Mouse (Mus musculus) midbrain, postnatal 0 days (tissue): Measurements from ENCODE around the gene 9230112D13Rik. TPM values are rescaled to one million over a fixed set of nuclear protein-coding genes. Genes with fewer than 3 reads are reported as not detected.
A peak's percentile ranks its signal among the peaks of the same experiment; 100 is the strongest.

Source experiments
- ATAC-seq: fragments of 200-750 bp; cut with Nextera tagmentation; 2 replicates; pipeline ENCODE4 v1.8.0; 2017; ENCODE audit warnings: moderate number of reproducible peaks, mild to moderate bottlenecking, moderate TSS enrichment, moderate library complexity; ENCODE audit not compliant: low FRiP score
- DNase-seq: peaks from one replicate; pipeline ENCODE4 v3.0.0-alpha.2; 2015; ENCODE audit warnings: low spot score
- H3K27ac ChIP-seq: fragments of 300-500 bp; sonication (generic); 2 replicates; pipeline ENCODE4 v1.5.1; 2014; ENCODE audit warnings: low read depth, mild to moderate bottlenecking, low read length, mixed read lengths
- H3K27me3 ChIP-seq: fragments of 300-500 bp; sonication (generic); 2 replicates; pipeline ENCODE4 v1.6.1; 2014; ENCODE audit warnings: low read length, control low read depth, mixed read lengths; ENCODE audit not compliant: insufficient read depth
- H3K36me3 ChIP-seq: fragments of 300-500 bp; sonication (generic); 2 replicates; pipeline ENCODE4 v1.6.1; 2014; ENCODE audit warnings: low read length, control low read depth, mixed read lengths; ENCODE audit not compliant: insufficient read depth
- H3K4me1 ChIP-seq: fragments of 300-500 bp; sonication (generic); 2 replicates; pipeline ENCODE4 v1.6.1; 2014; ENCODE audit warnings: mild to moderate bottlenecking, control low read depth, antibody characterized with exemption, low read length, mixed read lengths; ENCODE audit not compliant: insufficient read depth
- H3K4me2 ChIP-seq: fragments of 300-500 bp; sonication (generic); 2 replicates; pipeline ENCODE4 v1.6.1; 2014; ENCODE audit warnings: low read depth, mild to moderate bottlenecking, low read length, mixed read lengths; ENCODE audit not compliant: poor library complexity, severe bottlenecking
- H3K4me3 ChIP-seq: fragments of 300-500 bp; sonication (generic); 2 replicates; pipeline ENCODE4 v1.5.1; 2014; ENCODE audit warnings: low read depth, mild to moderate bottlenecking, low read length, moderate library complexity
- H3K9ac ChIP-seq: fragments of 300-500 bp; sonication (generic); replicated peaks from 2 replicates; pipeline ENCODE4 v1.6.1; 2014; ENCODE audit warnings: mild to moderate bottlenecking, low read length, moderate library complexity, mixed read lengths; ENCODE audit not compliant: poor library complexity, severe bottlenecking
- H3K9me3 ChIP-seq: fragments of 300-500 bp; sonication (generic); 2 replicates; pipeline ENCODE4 v1.6.1; 2016; ENCODE audit warnings: low read length, control low read depth
- CTCF ChIP-seq: IDR thresholded peaks from 2 replicates; pipeline ENCODE4 v1.5.1; 2016; ENCODE audit warnings: antibody characterized with exemption, mild to moderate bottlenecking
- WGBS: fragments of 180-500 bp; shearing (Covaris S2); extraction: QIAGEN DNeasy Blood & Tissue Kit; methylation state at CpG from one replicate; pipeline ENCODE4 v1.1.7; 2014; 5-methylcytosine and 5-hydroxymethylcytosine counted together
- polyA plus RNA-seq: library from polyadenylated mRNA; unstranded; fragments of >200 nt; fragmentation: Nextera tagmentation; extraction: Ambion mirVana; gene quantifications from 2 replicates; pipeline ENCODE4 v1.2.1, GENCODE M21; 2015
- total RNA-seq: library from RNA; depleted of rRNA; stranded (reverse); fragments of >200 nt; gene quantifications from 2 replicates; pipeline ENCODE4 v1.2.3, GENCODE M21; 2014

Gene 9230112D13Rik
- total and polyA plus RNA-seq, 2 experiments from 2014 or later: not detected

- Histone ChIP-seq H3K36me3 (no peaks in the 10 kb centered on the region), H3K9ac (no peak overlapping the region), H3K9me3 (no peaks in the 10 kb centered on the region), H3K27me3 (no peaks in the 10 kb centered on the region), H3K4me3 (no peak overlapping the region), H3K4me1 (no peaks in the 10 kb centered on the region), H3K4me2 (no peak overlapping the region), H3K27ac (no peak overlapping the region)
- TF ChIP-seq CTCF: no peak
- WGBS: 89% methylated on average over 2 of the region's 2 CpGs
- ATAC-seq (no peak), DNase-seq (no peak)
These were observed 29.9 kb downstream of the 9230112D13Rik start for GRCm38 (mm10) chr14:34492688-34493087.

DNA sequence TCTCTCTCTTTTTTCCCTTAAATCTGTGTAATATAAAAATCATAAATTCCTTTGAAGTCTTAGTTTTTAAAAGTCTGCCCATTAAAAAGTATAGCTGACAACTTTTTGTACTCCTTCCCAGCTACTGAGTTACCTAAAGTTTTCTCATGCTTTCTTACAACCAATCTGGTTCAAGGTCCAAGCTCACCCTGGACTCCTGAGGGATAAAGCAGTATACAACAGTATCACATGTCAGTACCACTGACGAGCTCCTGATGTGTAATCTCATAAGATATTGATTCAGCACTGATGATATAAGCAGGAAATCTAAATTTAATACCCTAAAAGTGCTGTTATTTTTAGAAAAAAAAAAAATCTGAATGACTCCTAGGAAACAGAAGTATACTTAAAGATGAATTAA, 31.6 kb downstream of the 9230112D13Rik start:
- Histone ChIP-seq H3K4me3 (no peak overlapping the region), H3K27me3 (no peaks in the 10 kb centered on the region), H3K9me3 (no peaks in the 10 kb centered on the region), H3K27ac (no peak overlapping the region), H3K4me1 (no peaks in the 10 kb centered on the region), H3K36me3 (no peaks in the 10 kb centered on the region), H3K9ac (no peak overlapping the region), H3K4me2 (no peak overlapping the region)
- 75% methylated on average over 1 of the region's 1 CpGs for WGBS
- ATAC-seq (no peak), DNase-seq (no peak)
- TF ChIP-seq CTCF: no peak

DNA sequence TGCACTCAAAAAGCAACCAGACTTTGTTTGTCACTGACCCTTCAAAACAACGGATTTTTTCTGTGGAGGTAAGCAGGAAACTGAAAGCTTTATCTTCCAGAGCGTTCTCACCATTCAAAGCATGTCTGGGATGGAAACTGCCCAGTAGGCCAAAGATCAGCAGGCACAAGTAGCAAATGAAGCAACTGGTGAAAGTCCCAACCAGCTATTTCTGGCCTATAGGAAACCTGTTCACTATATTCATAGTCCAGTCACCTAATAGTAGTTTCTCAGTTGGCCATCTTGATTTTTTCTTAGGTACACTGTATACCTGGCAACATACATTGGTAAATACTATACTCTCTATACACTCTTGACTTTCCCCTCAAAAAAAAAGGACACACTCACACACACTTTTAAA, 32.7 kb downstream of the 9230112D13Rik start:
- H3K4me2 ChIP-seq: no peak overlapping the region

DNA sequence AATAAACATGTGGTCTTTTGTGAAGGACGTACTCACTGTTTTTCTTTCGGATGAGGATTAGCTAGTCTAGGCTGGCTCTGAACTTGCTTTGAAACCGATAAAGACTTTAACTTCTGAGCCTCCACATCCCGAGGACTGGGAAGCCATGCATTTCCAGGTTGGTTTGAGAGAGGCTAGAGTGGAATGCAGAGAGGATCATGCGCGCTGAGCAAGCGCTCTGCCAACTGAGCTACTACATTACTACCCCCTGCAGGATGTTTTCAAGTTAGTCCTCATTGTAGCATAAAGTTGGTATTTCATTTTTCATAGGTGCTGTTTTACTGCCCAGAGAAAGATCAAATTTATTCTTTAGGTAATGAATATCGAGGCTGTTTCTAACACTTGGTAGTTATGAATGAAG, 36.4 kb downstream of the 9230112D13Rik start:
- Histone ChIP-seq H3K4me1 (peaks cover 5% of the 10 kb centered on the region), H3K9me3 (no peaks in the 10 kb centered on the region), H3K4me2 (no peak overlapping the region), H3K9ac (no peak overlapping the region), H3K36me3 (no peaks in the 10 kb centered on the region), H3K4me3 (no peak overlapping the region), H3K27me3 (no peaks in the 10 kb centered on the region), H3K27ac (no peak overlapping the region)
- no peak for ATAC-seq
- no peak for DNase-seq
- WGBS: 50% methylated on average over 8 of the region's 8 CpGs
- peak; percentile 33; the same call in 1 of the 2 replicates for TF ChIP-seq CTCF

More for the DNA sequence above, 32.7 kb downstream of the 9230112D13Rik start:
- no peaks in the 10 kb centered on the region for H3K27me3 ChIP-seq
- no peak for DNase-seq
- no peak overlapping the region for H3K4me3 ChIP-seq
- H3K9ac ChIP-seq: no peak overlapping the region
- 84% methylated on average over 2 of the region's 2 CpGs for WGBS
- no peaks in the 10 kb centered on the region for H3K4me1 ChIP-seq
- no peaks in the 10 kb centered on the region for H3K9me3 ChIP-seq
- no peak for TF ChIP-seq CTCF
- no peak for ATAC-seq
- H3K27ac ChIP-seq: no peak overlapping the region
- no peaks in the 10 kb centered on the region for H3K36me3 ChIP-seq

DNA sequence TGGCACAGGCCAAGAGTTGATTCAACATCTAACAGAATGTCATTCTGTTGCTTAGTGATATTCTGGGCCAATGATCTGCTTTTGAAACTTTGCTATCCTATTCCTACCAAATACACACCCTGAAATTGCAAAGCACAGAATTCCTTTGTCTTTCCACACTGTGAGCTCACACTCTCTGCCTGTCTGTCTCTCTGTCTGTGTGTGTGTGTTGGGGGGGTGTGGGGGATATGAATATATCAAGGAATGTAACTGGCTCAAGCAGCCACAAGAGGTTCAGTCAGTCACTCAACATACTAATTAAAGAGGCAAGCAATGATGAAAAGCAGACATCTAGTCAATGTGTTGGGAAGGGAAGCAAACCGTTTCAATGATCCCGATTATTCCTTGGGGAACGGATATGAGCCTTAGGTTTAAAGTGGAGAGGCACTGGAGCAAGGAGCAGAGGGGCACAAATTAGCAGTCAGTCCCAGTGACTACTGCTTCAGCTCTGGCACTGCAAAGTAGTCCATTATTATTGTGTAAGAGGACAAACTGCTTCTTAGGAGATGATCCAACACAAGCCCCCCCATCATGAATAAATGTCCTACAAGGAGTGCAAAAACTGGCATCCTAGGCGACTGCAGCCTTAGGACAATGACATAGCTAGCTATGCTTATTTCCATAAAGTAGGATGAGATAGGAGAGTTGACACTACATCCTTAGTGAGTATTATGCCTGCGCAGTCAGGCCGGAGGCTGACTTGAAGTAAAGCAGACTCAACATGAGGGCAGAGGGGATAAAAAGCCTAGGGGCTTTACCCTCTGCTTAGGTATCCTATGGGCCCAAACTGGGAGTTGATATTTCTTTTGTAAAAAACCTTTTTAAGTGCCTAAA, 38.9 kb downstream of the 9230112D13Rik start:
- ATAC-seq: no peak
- Histone ChIP-seq H3K36me3 (no peaks in the 10 kb centered on the region), H3K9me3 (no peaks in the 10 kb centered on the region), H3K27me3 (no peaks in the 10 kb centered on the region), H3K9ac (no peak overlapping the region), H3K4me2 (no peak overlapping the region), H3K4me3 (no peak overlapping the region), H3K4me1 (peaks cover 5% of the 10 kb centered on the region), H3K27ac (peak overlapping the region; percentile 43)
- no peak for TF ChIP-seq CTCF
- 47% methylated on average over 6 of the region's 6 CpGs for WGBS
- peak; percentile 41 for DNase-seq

DNA sequence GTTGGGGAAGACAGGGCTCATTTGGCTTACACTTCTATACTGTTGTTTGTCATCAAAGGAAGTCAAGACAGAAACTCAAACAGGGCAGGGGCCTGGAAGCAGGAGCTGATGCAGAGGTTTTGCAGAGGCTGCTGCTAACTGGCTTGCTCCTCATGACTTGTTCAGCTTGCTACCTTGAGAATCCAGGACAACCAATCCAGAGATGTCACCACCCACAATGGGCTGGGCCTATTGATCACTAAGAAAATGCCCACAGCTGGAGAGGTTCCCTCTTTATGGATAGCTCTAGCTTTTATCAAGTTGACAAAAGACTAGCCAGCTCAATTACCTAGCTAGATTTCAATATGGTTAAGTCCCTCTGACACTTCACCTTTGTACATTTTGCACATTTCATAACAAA, 51.0 kb downstream of the 9230112D13Rik start:
- no peak for DNase-seq
- Histone ChIP-seq H3K9ac (no peak overlapping the region), H3K4me2 (no peak overlapping the region), H3K4me3 (no peak overlapping the region), H3K36me3 (no peaks in the 10 kb centered on the region), H3K27me3 (no peaks in the 10 kb centered on the region), H3K4me1 (no peaks in the 10 kb centered on the region), H3K27ac (no peak overlapping the region), H3K9me3 (no peaks in the 10 kb centered on the region)
- no peak for ATAC-seq
- TF ChIP-seq CTCF: no peak
